Mouse (Mus musculus) lung, postnatal 0 days (tissue): ENCODE measurements around the gene Kazn.
A peak's percentile ranks its signal among the peaks of the same experiment; 100 is the strongest.

Source experiments
- CTCF ChIP-seq: IDR thresholded peaks from 2 replicates; pipeline ENCODE4 v1.5.1; 2016; ENCODE audit warnings: antibody characterized with exemption, mild to moderate bottlenecking
- EP300 ChIP-seq: IDR thresholded peaks from 2 replicates; pipeline ENCODE4 v1.6.1; 2016; ENCODE audit warnings: antibody characterized with exemption, mild to moderate bottlenecking, control low read depth

DNA sequence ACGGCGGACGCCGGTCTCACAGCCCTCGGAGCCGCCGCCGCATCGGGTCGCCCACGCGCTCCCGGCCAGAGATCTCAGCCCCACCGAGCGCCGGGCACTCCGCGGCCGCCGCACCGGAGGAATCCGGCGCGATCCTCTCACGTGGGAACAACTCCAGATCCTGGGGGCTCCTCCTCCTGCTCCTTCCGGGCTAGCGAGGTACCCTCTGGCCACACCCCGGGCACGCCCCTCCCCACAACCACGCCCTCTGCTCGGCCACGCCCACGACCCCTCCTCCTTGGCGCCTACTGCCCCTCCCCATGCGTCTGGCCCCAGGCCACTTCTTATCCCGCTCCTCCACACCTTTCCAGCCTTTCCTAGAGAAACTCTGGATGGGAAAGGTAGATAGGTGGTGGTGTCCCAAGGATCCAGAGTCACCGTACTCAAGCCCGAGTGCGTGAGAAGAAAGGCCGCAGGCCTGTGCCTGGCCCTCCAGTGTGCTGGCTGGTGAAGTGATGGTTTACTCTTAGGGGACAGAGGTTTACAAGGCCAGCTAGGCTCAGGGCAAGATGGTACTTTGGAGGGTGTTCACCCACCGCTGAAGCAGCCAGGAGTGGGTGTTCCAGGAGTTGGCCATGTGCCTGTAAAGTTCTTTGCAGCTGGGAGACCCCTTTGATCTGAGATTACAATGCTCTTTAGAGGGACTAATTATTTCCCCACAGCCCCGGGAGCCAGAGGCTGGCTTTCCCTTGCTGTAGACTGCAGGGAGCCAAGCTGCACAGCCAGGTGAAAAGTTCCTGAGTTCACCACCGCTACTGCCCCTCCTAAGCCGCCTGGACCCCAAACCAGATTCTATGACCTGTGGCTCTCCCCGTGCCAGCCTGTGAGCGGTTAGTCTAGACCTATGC lies at the start of gene Kazn:
- TF ChIP-seq CTCF (no peak; the same call in 1 of the 2 replicates), EP300 (0 out of 2 replicates have a peak, but pooled peaks have one; percentile 20)
